Mouse (Mus musculus) embryonic stem cell, embryonic (primary cell): Measurements from ENCODE around the gene Cmss1.

Source experiments
- CTCF ChIA-PET, 4 experiments: fragments of 300-600 bp in 2 of 4; fragments of 350-600 bp in 2 of 4; sonication (Branson Sonifier 250); formaldehyde crosslinking; loops; one replicate each; lab custom pipeline; 2022; ENCODE audit warnings: inconsistent platforms in 2 of 4; lab: Charles Lee
- POLR2A ChIA-PET, 4 experiments: fragments of 300-600 bp in 2 of 4; fragments of 350-600 bp in 2 of 4; sonication (Branson Sonifier 250); formaldehyde crosslinking; loops; one replicate each; lab custom pipeline; 2022; ENCODE audit warnings: antibody characterized with exemption in 4 of 4, inconsistent platforms in 1 of 4; lab: Charles Lee

Gene Cmss1

DNA sequence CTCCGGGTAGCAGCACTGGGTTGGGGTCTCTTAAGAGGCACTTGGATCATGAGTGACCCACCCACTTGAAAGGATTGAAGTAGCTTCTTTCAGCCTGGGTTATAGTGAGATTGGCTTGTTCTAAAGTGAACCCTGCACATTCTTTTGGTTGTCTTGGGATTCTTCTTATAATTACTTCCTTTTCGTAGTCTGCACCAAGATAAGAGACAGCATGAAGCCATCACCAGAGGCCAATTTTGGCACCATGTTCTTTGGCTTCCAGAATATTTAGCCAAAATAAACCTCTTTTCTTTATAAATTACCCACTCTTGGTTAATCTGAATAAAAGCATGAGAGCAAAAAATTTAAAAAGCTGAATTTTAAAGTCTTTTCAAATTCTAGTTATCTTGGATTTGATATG is 136.8 kb downstream of the Cmss1 start:
- ChIA-PET CTCF (no interaction called here), POLR2A (interaction anchor here in 1 of 4 experiments (1.3 kb wide), 1 partner anchor 123 kb away, joined by 3 read pairs; no protein-coding TSS in a partner anchor)

DNA sequence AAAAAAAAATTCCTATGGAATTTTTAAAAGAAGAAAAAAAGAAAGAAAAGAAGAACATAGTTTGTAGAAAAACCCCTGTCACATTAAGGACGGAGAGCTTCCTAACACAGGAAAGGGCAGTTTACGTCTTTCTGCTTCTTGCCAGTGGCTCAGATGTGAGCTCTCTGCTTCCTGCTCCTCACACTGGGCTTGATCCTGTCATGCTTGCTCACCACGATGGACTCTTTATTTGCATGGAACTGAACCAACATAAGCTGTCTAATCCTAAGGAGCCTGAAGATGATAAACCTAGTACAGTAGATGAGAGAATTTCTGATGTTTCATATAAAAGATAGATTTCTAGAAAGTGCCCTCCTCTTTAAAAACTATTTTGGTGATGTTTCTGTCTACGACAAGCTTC is 137.4 kb downstream of the Cmss1 start:
- POLR2A ChIA-PET, result interaction anchor here in 1 of 4 experiments (1.3 kb wide), 1 partner anchor 124 kb away, joined by 3 read pairs; no protein-coding TSS in a partner anchor
- CTCF ChIA-PET, result no interaction called here

DNA sequence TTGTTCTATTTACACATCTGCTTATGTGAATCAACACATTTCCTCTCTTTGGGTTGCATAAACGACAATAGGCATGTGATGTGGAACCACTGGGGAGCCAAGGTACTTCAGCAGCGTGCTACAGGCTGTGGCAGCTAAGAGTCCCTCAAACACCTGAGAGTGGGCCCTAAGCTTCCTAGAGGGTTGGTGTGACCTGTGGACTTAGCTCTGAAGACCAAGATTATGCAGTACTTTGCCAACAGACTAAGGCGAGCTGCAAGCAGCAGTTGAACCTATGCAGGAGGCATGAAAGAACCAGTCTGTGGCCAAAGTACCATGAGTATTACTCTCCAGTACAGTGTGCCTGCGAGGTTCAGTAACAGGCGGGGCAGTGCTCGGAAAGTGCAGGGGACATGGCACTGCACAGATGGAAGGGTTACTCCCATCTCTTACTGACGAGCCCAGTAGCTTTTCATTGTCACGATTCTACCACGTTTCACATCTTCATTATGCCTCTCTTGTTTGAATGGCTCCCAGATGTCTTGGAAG is 141.2 kb downstream of the Cmss1 start:
- CTCF ChIA-PET, result no interaction called here
- POLR2A ChIA-PET, result interaction anchor here in 1 of 4 experiments (1.0 kb wide), 1 partner anchor 9 kb away, joined by 3 read pairs; no protein-coding TSS in a partner anchor

- POLR2A ChIA-PET, result interaction anchor here in 1 of 4 experiments (1.2 kb wide), 1 partner anchor 18 kb away, joined by 4 read pairs; no protein-coding TSS in a partner anchor
- CTCF ChIA-PET, result no interaction called here
These were observed 150.7 kb downstream of the Cmss1 start for GRCm38 (mm10) chr16:57456003-57456402.

DNA sequence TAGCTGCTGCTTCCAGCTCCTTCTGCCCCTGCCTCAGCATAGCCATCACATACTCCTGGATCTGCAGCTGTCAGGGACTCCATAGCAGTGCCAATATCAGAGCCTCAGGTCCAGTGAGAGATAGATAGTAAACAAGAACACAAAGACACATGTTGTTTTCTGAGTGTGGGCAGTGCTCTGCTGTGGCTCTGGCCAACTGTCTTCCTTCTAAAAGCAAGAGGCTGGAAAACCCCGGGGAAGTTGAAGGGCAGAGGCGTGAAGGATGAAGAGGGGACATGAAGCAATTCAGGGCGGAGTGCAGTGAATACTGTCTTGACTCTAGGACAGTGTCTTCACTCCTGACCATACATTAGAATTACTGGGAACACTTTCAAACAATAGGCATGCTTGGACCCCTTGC is 151.1 kb downstream of the Cmss1 start:
- ChIA-PET POLR2A (interaction anchor here in 2 of 4 experiments (0.6 to 1.2 kb wide), 2 partner anchors 18 to 94 kb away, joined by 3 to 4 read pairs; no protein-coding TSS in a partner anchor), CTCF (no interaction called here)

DNA sequence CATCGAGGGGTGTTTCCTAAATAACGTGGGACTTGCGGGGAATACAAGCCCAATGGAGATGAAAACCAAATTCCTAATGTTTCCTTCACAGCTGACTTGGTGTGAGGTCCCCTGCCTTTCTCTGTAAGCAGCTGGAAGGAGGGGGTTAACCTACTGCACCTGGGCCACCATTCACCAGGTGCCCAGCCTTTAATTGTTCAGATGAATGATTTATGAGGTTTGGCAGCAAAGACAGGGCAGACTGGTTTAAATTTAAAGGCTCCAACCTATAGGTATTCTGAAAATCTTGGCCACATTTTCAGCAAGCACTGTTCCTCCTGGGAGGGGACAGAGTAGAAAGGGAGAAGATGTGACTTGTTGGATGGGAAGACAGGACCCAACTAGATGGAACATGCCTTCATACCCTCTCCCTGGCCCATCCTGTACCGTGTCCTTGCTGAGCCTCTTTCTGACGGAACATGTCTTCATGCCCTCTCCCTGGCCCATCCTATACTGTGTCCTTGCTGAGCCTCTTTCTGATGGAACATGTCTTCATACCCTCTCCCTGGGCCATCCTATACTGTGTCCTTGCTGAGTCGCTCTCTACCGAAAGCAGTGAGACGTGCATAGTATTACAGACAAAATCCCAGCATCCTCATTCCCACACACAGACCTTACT is 152.4 kb downstream of the Cmss1 start:
- ChIA-PET POLR2A (no interaction called here), CTCF (no interaction called here)

DNA sequence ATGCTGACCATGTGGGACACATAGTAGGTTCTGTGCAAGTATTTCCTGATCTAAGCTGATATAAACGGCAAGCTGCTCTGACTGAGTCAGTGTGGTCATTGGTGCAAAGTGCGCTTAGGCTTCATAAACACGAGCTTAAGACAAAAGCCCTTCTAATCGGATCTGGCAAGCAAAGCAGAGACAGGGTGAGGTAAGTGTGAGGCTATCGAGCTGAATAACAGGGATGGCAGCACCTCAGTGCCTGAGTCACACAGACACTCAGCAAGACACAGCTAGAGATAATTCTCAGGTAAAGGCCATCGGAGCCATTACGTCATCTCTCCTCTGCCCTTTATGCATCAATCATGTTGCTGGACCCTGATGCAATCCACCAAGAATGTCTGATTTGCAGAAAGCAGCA is 153.7 kb downstream of the Cmss1 start:
- POLR2A ChIA-PET, result no interaction called here
- CTCF ChIA-PET, result no interaction called here

DNA sequence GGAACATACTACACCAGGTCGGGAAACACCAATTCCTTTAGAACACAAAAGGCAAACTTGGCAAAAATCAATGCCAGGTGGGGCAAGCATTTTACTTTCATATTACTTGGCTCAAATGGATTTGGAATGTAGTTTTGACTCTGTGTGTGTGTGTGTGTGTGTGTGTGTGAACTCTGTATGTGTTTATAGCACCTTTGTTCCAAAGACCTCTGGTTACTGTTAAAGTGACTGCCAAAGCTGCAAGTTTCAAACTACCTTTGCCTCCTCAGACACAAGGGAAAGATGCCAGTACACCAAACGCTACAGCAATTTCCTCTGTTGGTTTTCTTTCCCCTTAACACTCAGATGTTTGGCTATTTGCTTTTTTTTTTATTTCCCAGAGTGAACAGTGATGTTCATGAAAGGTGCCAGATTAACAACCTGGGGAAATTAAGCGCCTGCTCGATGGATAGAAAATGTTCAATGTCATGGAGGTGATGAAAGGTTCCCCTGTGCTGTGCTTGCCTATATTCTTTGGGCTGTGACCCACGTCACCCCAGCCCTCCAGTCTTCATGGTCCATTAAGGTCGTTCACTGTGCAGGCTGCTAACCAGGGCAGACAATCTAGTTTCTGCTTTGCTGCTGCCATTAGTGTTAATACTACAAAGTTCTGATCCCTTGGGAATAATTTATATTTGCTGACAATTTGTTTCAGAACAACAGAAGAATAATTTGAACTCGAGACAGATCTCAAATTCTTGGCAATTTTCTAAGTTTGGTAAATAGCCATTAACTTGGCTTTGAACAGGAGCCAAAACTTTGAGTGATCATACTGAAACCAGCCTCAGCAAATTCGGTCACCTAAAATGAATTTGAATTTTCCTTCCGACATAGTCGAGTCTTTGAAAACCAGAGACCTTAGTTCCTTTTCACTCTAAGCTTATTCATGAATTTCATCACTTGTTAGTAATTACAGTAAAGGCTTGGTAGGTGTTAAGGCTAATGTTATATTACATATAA is 161.3 kb downstream of the Cmss1 start:
- ChIA-PET POLR2A (no interaction called here), CTCF (no interaction called here)

DNA sequence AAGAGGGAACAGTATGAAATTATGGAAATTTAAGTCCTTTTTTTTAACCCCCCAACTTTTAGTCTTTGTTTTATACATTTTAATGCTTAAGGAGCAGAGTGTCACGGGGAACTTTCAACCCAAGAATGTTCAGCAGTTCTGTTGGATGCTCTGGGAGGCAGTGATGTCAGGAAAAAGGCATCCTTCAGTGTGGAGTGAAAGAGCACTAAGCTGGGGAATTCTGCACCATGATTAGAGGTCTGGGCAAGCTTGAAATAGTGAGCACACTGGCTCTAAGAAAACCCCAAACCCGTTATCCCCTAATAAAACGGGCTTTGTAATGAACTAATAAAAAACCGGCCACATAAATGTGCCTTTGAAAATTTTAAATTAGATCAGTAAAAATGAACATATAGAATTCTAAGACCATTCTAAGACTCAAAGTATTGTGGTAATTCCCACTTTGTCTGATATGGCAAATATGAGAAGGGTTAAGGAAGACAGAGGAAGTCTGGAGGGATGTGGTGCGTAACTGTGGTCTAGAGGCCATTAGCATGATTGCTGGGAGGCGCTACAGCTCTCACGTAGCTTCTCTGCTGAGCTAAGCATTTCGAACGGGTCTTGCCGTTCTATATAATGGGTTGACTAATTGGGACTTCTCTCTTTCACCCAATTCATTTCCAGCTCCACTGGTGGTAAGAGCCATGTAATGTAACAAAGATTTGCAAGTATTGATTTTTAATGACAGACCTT is 165.8 kb downstream of the Cmss1 start:
- POLR2A ChIA-PET, result interaction anchor here in 2 of 4 experiments (0.7 to 0.9 kb wide), 2 partner anchors 20 to 830 kb away, joined by 3 to 4 read pairs; no protein-coding TSS in a partner anchor
- CTCF ChIA-PET, result interaction anchor here in 1 of 4 experiments (0.7 kb wide), 1 partner anchor 48 kb away, joined by 3 read pairs; no protein-coding TSS in a partner anchor

- CTCF ChIA-PET, result interaction anchor here in 2 of 4 experiments (0.6 to 1.0 kb wide), 2 partner anchors 41 to 313 kb away, joined by 3 read pairs; no protein-coding TSS in a partner anchor
- POLR2A ChIA-PET, result interaction anchor here in 1 of 4 experiments (0.7 kb wide), 1 partner anchor 258 kb away, joined by 3 read pairs; no protein-coding TSS in a partner anchor
These were observed 167.5 kb downstream of the Cmss1 start for GRCm38 (mm10) chr16:57439206-57439605.

DNA sequence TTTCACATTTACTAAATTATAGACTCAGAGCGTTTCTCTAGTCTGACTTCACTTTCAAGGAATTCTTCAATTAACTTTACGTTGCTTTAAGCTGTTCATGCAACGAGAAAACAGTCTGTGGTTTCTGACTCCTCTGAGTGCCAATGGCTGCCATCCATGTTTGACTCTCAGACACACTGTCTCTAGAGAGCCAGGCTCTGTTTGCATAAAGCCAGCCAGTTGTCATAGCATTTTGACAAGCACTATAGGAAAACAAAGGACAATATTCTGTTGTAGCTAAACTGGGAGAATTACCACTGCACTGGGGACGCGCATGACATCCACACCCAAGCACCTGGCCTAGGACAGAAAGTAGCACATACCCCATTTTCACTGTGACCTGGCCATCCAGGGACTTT is 168.4 kb downstream of the Cmss1 start:
- CTCF ChIA-PET, result interaction anchor here in 2 of 4 experiments (0.6 to 1.0 kb wide), 2 partner anchors 40 to 312 kb away, joined by 3 read pairs; no protein-coding TSS in a partner anchor

DNA sequence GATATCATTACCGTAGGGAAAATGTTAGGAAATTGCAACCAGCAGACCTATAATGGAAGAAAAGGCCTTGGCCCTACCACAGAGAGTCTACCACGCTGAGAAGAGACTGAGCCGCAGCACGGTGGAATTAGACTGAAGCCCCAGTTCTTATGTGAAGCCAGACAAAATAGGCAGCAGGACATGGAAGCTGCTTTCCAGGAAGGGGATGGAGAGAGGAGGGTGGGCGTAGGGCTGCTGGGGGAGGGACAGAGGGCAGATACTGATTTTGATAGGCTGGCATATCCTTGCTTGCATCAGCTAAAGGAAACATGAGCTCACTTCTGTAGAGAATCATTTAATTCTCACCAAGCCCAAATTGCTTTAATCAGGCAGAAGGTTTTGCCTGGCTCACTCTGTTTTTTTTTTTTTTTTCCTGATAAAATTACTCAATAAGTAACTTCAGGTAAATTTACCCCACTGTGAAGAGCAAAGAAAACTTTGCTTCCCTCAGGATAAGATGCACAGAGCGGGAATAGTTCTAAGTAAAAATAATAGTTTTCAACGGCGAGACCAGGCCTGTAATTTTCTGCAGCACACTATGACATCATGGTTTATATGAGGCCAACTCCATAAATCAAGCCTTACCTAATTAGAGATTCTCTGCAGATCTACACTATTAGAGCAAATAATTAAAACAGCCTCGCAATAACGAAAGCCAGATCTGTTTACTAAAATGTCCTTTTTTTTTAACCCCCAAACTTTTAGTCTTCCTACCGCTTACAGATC is 169.0 kb downstream of the Cmss1 start:
- POLR2A ChIA-PET, result interaction anchor here in 1 of 4 experiments (1.2 kb wide), 1 partner anchor 78 kb away, joined by 4 read pairs; no protein-coding TSS in a partner anchor
- CTCF ChIA-PET, result no interaction called here

More for the DNA sequence above, 168.4 kb downstream of the Cmss1 start:
- POLR2A ChIA-PET, result no interaction called here

DNA sequence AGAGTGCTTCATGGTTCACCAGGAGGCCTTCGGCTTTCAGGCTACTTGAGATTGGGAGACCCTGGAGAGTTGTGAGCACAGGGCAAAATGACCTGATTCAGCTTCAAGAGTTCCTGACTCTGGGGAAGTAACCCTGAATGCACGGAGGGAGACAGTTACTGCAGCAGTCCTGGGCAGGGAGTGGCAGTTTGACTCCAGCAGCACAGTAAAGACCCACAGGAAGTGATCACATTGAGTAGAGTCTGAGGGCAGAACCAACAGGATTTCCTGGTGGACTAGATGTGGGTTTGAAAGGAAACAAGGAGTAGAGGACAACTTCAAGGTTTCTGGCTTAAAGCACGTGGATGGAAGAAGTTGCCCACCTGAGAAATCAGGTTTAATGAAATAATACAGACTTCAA is 172.0 kb downstream of the Cmss1 start:
- ChIA-PET POLR2A (interaction anchor here in 1 of 4 experiments (0.8 to 1.0 kb wide), 2 partner anchors 11 to 154 kb away, joined by 3 read pairs; no protein-coding TSS in a partner anchor), CTCF (interaction anchor here in 2 of 4 experiments (1.4 to 1.8 kb wide), 2 partner anchors 36 kb away, joined by 3 to 5 read pairs; no protein-coding TSS in a partner anchor)

- CTCF ChIA-PET, result interaction anchor here in 3 of 4 experiments (0.8 to 1.8 kb wide), 3 partner anchors 35 kb away, joined by 3 to 5 read pairs (median 3); no protein-coding TSS in a partner anchor
- POLR2A ChIA-PET, result interaction anchor here in 1 of 4 experiments (0.5 to 1.0 kb wide), 3 partner anchors 10 to 153 kb away, joined by 3 read pairs; no protein-coding TSS in a partner anchor
These were observed 173.0 kb downstream of the Cmss1 start for GRCm38 (mm10) chr16:57433671-57434070.

- ChIA-PET POLR2A (no interaction called here), CTCF (interaction anchor here in 1 of 4 experiments (0.8 kb wide), 1 partner anchor 34 kb away, joined by 3 read pairs; no protein-coding TSS in a partner anchor)
These were observed 173.5 kb downstream of the Cmss1 start for GRCm38 (mm10) chr16:57433173-57433572.

GRCm38 (mm10) chr16:57431294-57431693 is 175.4 kb downstream of the Cmss1 start:
- POLR2A ChIA-PET, result no interaction called here
- CTCF ChIA-PET, result no interaction called here

- POLR2A ChIA-PET, result interaction anchor here in 2 of 4 experiments (0.6 to 1.2 kb wide), 3 partner anchors 8 to 1201 kb away, joined by 3 to 4 read pairs (median 4); no protein-coding TSS in a partner anchor
- CTCF ChIA-PET, result interaction anchor here in 1 of 4 experiments (0.6 kb wide), 1 partner anchor 1922 kb away, joined by 3 read pairs; no protein-coding TSS in a partner anchor
These were observed 177.7 kb downstream of the Cmss1 start for GRCm38 (mm10) chr16:57428977-57429376.
